Mouse (Mus musculus): ENCODE results near the gene Dcbld2.
"Not testable (repeated sequence)": the region's sequence is repeated elsewhere in the genome, so short reads cannot be mapped to it uniquely, and the experiment has no call there.

Dcbld2 gene

DNA sequence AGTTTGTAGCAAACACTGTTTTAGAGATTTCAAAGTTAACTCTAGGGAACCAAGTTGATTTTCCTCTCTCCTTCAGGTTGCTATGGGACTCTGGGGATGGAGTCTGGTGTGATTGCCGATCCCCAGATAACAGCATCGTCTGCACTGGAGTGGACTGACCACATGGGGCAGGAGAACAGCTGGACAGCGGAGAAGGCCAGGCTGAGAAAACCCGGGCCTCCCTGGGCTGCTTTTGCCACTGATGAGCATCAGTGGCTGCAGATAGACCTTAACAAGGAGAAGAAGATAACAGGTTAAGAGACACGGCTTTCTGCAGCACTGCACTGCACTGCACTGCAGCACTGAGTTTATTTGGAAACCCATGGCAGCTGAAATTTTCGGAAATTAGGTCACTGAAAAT, 42.4 kb downstream of the Dcbld2 start:
- no peak for DNase-seq (ENCODE audit: low read depth)

DNA sequence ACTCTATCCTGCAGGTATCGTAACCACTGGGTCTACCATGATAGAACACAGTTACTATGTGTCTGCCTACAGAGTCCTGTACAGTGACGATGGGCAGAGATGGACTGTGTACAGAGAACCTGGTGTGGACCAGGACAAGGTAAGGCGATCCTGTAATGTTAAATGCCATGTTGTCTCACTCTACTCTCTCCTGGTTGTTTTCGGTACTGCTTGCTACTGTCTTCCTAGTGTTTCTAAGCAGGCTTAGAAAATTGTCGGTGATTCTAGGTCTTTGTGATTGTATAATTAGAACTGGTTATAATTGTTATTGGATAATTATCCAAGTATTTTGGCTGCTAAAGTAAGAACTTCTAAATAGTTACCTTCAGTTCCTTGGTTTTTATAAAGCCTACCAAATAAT, 43.4 kb downstream of the Dcbld2 start:
- DNase-seq (ENCODE audit: low read depth) = no peak

DNA sequence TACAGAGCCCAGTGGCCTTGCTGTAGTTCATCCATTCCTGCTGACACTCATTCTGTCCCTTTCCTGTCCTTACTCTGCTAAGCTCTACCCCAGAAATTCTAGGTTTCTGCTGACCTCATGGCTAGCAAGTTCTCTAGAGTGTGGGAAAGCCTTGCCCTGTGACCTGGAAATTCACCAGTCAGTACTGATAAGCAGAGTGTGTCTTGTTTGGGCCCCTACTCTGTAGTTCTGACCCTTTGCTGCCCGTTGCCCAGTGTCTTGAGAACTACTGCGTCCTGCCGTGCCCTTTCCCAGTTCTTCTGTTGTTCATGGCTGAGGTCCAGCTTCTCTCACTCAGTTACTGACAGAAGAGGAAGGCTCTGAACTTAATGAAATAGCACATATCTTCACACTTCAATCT, 44.9 kb downstream of the Dcbld2 start:
- DNase-seq (ENCODE audit: low read depth) = no peak

DNA sequence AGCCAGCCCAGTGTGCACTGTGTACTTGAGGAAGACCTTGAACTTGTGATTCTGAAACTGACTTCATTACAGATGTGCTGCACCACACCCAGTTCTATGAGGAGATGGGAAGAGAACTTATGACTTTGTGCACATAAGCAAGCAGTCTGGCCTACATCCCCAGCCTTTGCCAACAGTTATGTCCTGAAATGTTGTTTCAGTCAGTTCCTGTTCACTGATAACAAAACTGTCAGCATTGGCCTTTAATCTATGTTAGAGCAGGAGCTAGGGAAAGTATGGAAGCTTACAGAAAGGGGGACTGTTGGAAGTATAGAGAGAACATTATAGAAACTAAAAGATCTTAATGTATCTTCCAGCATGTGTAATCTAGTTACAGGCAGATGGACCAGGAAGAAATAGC, 45.6 kb downstream of the Dcbld2 start:
- no peak for DNase-seq (ENCODE audit: low read depth)

DNA sequence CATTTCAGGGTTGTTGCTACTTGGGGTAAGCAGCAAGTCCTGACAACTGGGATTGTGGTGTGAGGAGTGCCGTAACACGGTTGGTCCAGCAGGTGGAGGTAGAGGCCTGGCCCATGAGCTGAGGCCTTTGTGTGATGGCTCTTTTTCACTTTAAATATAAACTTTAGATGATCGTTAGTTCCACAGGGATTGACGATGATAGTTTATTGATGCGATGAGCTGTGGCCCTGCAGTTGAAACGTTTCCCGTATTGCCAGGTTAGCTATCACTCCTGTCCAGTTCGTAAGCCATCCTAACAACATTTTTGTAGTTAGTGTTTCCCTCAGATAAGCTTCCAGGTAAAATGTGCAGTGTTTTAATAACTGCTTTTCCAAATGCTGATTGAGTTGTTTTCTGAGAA, 46.4 kb downstream of the Dcbld2 start:
- DNase-seq (ENCODE audit: low read depth) = peak; percentile 69

DNA sequence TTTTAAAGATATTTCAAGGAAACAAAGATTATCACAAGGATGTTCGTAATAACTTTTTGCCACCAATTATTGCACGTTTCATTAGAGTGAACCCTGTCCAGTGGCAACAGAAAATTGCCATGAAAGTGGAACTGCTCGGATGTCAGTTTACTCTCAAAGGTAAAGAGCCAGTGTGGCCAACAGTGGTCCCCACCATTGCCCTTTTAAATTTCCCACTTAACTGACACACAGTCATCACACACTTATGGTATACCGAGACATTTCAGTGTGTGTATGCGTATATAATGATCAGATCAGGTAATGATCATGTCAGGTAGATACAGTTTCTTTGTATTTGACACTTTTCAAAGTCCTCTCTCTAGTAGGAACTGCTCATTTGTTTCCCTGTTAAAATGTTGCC, 46.9 kb downstream of the Dcbld2 start:
- DNase-seq (ENCODE audit: low read depth) = no peak

DNA sequence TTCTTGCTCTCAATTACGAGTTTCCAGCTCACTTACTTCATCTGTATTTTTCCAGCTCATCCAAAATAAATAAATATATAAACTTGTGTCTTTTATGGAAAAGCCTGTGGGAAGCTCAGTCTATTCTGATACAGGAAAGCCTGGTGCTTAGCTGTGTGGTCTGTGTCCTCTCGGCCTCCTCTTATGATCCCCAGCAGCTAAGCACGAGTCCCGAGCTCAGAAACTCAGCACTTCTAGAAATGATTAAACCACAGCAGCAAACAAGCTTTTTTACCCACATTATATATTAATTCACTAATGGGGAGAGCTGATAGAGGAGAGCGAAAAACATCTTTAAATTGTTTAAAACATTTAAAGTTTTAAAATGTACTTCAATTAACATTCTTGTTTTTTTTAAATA, 48.2 kb downstream of the Dcbld2 start:
- no peak for DNase-seq (ENCODE audit: low read depth)

DNA sequence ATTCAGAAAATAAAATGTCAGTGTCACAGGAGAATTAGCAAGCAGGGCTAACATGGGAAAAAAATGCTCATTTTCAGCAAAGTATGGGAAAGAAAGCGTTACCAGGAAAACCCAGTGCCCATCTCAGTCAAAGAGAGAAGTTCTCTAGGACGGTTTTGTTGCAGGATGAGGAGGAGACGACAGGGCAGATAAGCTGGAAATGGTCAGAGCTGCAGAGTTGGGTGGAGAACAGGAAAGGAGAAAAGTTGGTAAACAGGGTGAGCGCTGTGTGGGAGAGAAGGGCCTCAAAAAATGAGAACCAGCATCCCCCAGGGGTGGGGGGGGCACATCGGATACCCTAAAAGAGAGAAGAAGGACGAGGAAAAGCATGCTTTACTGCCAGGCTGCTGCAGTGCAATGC, 48.7 kb downstream of the Dcbld2 start:
- no peak for DNase-seq (ENCODE audit: low read depth)

DNA sequence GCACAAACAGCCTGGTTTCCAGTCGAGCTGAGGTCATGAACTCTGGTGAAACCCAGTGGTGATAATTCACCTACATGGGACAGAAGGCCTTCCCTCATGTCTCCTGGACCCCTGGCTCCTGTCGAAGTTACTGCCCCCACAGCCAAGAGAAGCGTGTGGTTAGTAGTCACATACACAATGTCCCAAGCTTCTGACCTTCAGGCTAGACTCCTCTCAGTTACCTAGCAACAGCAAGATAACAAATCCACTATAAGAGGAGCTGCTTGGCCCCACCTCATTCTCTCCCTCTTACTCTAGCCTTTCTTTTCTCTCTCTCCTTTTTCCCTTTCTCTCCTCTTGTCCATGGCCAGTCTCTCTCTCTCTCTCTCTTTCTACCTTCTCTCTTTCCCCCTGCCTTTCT, 51.7 kb downstream of the Dcbld2 start:
- not testable (repeated sequence) for DNase-seq (ENCODE audit: low read depth)

DNA sequence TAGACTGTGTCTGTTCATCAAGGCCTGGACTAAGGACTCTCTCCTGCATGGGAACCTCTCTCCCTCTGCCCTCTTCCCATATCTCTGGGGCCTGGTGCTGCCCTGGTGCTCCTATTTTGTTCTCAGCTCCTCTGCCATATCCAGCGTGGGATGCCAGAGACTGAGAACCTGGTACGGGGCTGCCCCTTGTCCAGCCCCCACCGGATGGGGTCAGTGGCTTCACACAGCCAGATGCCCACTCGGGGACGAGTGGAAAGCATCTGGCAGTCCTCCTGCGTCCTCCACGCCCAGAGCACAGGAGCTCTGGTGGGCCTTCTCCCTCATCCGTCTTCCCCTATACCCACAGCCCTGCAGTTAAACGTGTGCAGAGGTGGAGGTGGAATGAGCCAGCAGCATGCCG, 52.1 kb downstream of the Dcbld2 start:
- no peak for DNase-seq (ENCODE audit: low read depth)

DNA sequence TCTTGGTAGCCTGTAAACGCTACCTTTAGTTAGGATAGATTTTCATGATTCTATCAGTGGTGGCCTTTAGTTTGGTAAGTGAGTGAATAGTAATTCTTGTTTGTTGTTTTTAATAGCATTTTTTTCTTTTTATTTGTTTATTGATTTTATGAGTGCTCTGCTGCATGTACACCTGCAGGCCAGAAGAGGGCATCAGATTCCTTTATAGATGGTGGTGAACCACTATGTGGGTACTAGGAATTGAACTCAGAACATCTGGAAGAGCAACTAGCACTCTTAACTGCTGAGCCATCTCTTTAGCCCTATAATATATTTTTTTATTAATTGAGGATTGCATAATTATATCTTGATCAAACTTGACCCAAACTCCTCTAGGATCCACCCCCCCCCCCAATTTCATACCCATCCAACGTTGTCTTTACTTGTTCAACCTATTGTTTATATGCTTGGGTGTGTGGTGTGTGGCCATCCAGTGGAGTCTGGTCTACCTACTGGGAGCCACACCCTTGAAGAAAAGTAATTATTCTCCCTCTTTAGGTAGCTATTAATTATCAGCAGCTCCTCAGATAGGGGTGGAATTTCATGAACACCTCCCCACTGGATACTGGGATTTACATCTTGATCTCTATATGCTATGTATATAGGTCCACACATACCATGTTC, 53.7 kb downstream of the Dcbld2 start:
- DNase-seq (ENCODE audit: low read depth) = peak; percentile 45

DNA sequence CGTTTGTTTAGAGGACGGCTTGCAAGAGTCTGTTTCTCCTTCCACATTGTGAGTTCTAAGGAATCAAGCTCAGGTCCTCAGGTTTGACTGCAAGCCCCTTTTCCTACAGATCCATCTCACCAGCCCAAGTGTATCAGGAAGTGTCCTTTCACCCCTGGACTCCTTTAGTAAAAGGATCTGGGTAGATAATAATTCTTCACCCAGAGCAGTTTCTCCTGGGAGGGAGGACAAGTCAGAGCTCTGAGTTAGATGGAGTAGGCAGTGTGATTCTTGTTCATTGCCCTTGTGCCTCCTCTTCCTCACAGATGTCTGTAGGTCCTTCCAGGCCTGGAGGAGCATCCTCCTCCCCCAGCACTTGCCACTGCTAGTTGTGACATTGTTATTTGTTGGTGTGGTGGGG, 54.3 kb downstream of the Dcbld2 start:
- DNase-seq (ENCODE audit: low read depth) = no peak

DNA sequence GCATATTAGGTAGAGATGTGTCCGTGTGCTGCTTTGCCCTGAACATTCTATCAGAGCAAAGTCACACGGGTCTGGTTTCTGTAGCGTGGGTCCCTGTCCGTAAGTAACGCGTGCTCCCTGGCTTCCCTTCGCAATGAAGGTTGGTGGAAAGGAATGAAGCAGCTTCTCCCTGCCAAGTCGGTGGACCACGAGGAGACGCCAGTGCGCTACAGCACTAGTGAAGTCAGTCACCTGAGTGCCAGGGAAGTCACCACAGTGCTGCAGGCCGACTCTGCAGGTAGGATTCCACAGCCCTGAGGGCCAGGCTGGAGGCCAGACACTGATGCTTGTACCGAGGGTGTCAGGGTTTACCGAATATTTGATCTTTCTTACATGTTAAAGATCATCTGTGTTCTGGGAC, 55.8 kb downstream of the Dcbld2 start:
- DNase-seq (ENCODE audit: low read depth) = no peak

DNA sequence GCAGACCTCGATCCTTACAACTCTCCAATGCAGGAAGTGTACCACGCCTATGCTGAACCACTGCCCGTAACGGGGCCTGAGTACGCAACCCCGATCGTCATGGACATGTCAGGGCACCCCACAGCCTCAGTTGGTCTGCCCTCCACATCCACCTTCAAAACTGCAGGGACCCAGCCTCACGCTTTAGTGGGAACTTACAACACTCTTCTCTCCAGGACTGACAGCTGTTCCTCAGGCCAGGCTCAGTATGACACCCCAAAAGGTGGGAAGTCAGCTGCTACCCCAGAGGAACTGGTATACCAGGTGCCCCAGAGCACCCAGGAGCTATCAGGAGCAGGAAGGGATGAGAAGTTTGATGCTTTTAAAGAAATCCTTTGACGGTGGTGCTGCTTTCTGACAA, 57.2 kb downstream of the Dcbld2 start:
- no peak for DNase-seq (ENCODE audit: low read depth)

DNA sequence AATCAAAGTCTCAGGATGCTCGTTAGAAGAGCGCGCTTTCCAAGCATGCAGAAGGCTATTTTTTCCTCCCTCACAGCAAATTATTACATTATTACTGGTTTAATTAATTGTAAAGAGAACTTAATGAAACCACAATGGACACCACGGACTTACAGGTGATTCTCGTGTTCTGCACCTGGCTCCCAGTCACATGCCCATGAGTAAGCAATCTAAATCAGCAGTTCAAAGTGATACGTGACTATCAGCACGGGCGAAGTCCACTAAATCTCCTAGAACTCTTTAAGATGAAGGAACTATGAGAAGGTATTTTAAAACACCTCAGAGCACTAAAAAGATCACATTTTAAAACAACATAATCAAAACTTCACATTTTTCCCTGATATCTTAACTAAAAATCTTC, 61.8 kb downstream of the Dcbld2 start:
- no peak for DNase-seq (ENCODE audit: low read depth)

DNA sequence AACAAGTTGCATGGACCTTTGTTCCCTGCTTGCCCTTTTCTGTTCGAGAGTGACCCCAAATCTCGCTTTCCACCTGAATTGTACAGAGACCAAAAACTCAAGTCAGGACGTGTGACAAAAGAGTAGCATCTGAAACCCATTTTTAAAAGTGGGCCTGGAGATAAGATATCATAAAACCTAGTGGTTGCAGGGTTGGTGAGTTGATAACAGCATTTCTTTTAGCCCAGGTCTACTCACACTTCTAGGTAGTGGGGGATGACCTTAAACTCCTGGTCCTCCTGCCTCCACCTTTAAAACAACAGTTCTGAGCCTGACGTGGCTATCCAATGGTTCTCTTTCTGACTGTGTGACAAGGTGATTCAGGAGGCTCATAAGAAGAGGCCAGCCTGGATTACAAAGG, 62.6 kb downstream of the Dcbld2 start:
- DNase-seq (ENCODE audit: low read depth) = no peak

DNA sequence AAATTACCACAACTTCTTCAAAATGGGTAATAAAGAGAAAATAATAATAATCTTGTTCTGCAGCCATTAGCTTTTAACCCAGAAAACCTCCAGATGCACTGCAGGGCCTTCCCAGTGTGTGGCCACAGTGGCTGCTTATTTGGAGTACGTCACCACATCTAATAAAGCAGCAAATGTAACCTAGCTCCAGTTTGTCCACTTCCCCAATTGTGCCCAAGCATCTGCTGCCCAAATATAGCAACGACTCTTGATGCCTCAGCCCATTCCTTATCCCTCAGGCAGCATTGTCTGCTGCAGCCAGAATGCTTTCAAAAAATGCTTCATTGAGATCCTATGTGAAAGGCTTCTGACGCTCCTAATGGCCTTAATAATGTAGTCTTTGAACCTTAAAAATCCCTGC, 66.6 kb downstream of the Dcbld2 start:
- no peak for DNase-seq (ENCODE audit: low read depth)

DNA sequence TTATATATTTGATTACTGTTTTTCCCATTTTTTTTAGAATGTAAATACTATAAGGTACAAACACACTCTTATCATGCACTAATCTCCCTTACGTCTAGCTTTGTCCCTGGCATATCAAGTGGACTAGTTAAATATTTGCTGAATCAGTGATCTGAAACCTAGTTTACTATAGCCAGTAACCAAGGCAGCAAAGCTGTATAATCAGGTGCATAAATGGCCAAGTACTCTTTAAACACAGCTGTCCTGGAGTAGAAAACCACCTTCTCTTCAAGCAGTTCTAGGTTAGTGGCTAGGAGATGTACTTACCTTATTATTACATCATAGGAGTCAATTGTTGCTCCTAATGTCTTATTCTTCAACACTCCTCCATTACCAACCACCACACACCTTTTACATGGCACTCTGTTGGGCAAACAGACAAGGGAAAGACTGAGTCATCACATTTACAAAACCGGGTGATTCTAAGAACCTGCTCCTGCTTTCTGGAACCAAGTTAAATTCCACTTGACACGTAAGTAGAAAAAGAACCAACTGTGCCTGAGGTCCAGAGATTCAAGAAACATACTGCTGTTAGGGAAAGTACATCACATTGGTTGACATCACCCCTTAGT, 67.4 kb downstream of the Dcbld2 start:
- DNase-seq (ENCODE audit: low read depth) = no peak

DNA sequence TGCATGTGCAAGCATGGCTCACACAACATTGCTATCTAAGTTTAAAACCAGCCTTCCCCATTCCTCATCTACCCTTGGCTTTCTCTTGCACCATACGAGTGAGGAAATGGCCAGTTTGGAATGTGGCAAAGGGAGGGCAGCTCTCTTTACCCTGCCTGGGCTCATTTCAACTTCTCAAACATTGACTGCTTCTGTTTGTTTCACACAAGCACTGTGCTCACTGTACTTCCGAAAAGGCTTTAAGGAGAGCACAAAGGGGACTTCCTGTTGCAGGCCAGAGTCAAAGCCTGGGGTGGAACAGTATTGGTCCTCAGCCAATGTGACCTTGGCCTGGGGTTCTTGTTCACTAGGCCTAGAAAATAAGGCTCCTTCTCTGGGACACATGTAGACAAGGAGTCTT, 68.1 kb downstream of the Dcbld2 start:
- DNase-seq (ENCODE audit: low read depth) = no peak

DNA sequence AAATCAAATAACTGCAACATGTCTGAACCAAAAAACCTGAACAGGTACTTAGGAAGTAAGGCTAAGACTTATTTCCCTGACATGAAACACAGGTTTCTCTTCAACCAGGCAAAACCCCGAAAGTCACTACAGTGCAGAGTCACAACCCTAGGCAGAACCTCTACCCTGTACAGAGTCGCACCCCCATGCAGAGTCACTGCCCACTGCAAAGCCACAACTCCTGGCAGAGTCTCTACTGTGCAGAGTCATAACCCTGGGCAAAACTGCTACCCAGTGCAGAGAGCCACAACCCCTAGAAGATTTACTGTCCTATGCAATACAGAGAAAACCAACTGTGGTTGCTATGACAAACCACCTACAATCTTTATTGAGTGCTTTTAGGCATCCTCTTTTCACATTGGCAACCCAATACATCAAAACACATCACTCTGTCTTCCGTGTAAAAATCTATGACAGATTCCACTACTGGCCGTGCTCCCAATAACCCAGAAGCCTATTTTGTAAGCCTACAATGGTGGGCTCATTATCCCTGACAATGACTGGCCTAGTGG, 71.7 kb downstream of the Dcbld2 start:
- DNase-seq (ENCODE audit: low read depth) = no peak

DNA sequence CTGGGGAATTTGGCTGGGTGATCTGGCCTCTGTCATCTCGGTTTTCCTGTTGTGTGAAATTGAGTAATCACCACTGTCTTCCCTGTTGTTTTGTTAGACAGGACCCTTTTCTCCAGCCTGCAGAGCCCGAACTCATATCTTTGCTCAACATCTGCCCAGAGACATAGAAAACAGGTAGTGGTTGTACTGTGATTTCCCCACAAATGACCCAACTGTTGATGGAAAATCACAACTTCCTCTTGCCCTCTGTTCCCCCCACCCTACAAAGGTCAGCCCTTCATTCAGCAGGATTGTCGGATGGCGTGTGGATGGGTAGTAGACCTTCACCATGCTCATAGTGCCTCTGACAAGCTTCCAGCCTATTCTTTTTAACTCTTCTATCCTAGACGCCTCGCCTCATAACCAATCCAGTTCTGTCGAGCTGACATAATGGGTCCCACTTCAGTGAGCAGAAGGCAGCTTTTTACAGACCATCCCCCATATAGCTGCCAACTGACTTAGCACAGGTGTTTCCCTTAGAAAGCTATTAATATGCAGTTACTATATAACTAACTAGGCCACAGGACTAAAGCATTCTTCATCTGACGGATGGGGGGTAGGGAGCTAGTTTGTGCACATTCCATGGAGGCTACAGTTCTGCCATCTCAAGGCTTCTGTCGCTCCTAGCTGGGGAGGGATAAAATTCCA, 73.1 kb downstream of the Dcbld2 start:
- no peak for DNase-seq (ENCODE audit: low read depth)

DNA sequence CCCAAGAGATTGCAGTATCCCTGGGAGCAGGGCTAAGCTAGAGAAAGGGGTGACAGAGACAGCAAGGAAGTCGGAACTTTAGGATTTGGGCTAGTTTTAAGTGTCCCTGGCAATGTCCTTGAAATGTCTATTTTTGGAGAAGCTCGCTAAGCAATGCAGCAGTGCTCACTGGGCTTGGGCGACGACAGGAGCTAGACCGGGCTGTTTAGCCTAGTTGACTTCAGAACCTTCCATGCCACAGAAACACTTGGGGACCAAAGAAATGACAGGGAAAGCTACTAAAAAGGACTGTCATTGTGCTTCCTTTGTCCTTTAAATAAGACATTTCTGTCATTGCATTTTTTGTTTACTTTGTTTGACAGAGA, 73.6 kb downstream of the Dcbld2 start:
- DNase-seq (ENCODE audit: low read depth) = no peak

DNA sequence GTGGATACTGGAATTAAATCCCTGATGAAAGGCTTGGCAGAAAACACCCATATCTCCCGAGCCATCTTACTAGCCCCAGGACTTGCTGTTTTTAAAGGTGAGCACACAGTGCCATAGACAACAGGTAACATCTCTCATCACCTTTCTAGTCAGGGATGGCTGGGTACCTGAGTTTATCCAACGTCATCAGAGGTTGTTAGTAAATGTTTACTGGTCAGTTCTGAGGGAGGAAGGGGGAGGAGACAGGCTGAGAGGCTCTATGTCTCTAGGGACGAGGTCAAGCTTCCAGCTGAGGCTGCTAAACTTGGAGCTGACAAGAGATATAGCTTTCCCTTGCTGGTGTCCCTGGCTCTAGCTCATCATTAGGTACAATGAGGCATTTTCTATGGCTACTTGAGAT, 74.1 kb downstream of the Dcbld2 start:
- no peak for DNase-seq (ENCODE audit: low read depth)

DNA sequence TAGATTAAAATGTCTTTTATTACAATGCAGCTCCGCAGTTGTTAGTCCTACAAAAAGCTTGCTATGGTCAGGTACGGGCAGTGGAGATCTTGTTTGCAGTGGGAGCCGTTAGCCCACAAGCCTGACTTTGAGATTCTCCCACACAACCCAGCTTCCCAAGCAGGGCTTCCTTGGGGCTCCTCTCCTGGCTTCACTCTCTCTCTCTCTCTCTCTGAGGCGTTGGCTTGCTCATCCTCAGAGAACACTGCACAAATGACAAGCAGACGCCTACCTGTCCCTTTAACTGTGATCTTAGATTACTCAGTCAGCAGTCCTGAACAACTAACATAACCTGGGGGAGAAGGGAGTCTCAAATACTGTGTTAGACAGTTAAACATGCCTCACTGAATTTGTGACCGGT, 79.6 kb downstream of the Dcbld2 start:
- DNase-seq (ENCODE audit: low read depth) = no peak
